Mouse (Mus musculus) MEL (cell line): ENCODE measurements around the gene Rac2.
A peak's percentile ranks its signal among the peaks of the same experiment; 100 is the strongest.

Source experiments
- CTCF ChIP-seq, 3 experiments: IDR thresholded peaks in 2 of 3; conservative IDR thresholded peaks in 1 of 3; 2 replicates each; pipeline ENCODE4 v1.5.1; 2011 to 2012; ENCODE audit warnings: low read length in 3 of 3, low read depth in 2 of 3, mild to moderate bottlenecking in 2 of 3, improper control_type of control experiment in 1 of 3, inconsistent platforms in 1 of 3, mixed read lengths in 1 of 3, moderate library complexity in 1 of 3; ENCODE audit not compliant: control insufficient read depth in 1 of 3, insufficient read depth in 1 of 3, poor library complexity in 1 of 3, severe bottlenecking in 1 of 3
- HCFC1 ChIP-seq: IDR thresholded peaks from 2 replicates; pipeline ENCODE4 v1.6.1; 2012; ENCODE audit warnings: low read depth, mild to moderate bottlenecking, inconsistent platforms, low read length, improper control_type of control experiment, moderate library complexity
- MAFK ChIP-seq: IDR thresholded peaks from 2 replicates; pipeline ENCODE4 v1.6.1; 2011; ENCODE audit warnings: low read depth, mild to moderate bottlenecking, low read length, improper control_type of control experiment, borderline replicate concordance
- MAZ ChIP-seq: IDR thresholded peaks from 2 replicates; pipeline ENCODE4 v1.6.1; 2012; ENCODE audit warnings: low read depth, mild to moderate bottlenecking, inconsistent platforms, low read length, improper control_type of control experiment
- MXI1 ChIP-seq: IDR thresholded peaks from 2 replicates; pipeline ENCODE4 v1.6.1; 2011; ENCODE audit warnings: mild to moderate bottlenecking, low read depth, low read length, improper control_type of control experiment
- NELFE ChIP-seq: IDR thresholded peaks from 2 replicates; pipeline ENCODE4 v1.6.1; 2011; ENCODE audit warnings: low read depth, low read length, improper control_type of control experiment
- POLR2A ChIP-seq, 2 experiments: IDR thresholded peaks; 2 replicates each; pipeline ENCODE4 v1.6.1; 2011 to 2012; ENCODE audit warnings: low read length in 2 of 2, mild to moderate bottlenecking in 2 of 2, control low read depth in 1 of 2, improper control_type of control experiment in 1 of 2, low read depth in 1 of 2, moderate library complexity in 1 of 2; ENCODE audit not compliant: control insufficient read depth in 1 of 2, insufficient read depth in 1 of 2, poor library complexity in 1 of 2
- POLR2AphosphoS2 ChIP-seq: IDR thresholded peaks from 2 replicates; pipeline ENCODE4 v1.6.1; 2011; ENCODE audit warnings: low read length, improper control_type of control experiment
- TBP ChIP-seq: IDR thresholded peaks from 2 replicates; pipeline ENCODE4 v1.8.0; 2011; ENCODE audit warnings: low read depth, low read length, improper control_type of control experiment
- TCF12 ChIP-seq: IDR thresholded peaks from 2 replicates; pipeline ENCODE4 v1.6.1; 2014; ENCODE audit warnings: low read depth, mild to moderate bottlenecking, inconsistent platforms, low read length, improper control_type of control experiment, moderate library complexity
- UBTF ChIP-seq: IDR thresholded peaks from 2 replicates; pipeline ENCODE4 v1.6.1; 2012; ENCODE audit warnings: low read depth, mild to moderate bottlenecking, inconsistent platforms, low read length, improper control_type of control experiment, moderate library complexity, borderline replicate concordance; ENCODE audit not compliant: insufficient read depth
- USF1 ChIP-seq: IDR thresholded peaks from 2 replicates; pipeline ENCODE4 v1.6.1; 2014; ENCODE audit warnings: low read depth, mild to moderate bottlenecking, inconsistent platforms, low read length, improper control_type of control experiment, moderate library complexity

GRCm38 (mm10) chr15:78531901-78532469 lies 40.6 kb downstream of the Rac2 start:
- TF ChIP-seq MAFK = no peak
- TF ChIP-seq CTCF (IDR thresholded peaks at IDR 0.05 in 2 of 3, conservative IDR thresholded peaks at IDR 0.05 in 1 of 3; ENCODE audit: control insufficient read depth in 1 of 3, insufficient read depth in 1 of 3, low read depth in 2 of 3, low read length in 3 of 3, poor library complexity in 1 of 3, severe bottlenecking in 1 of 3) = peak; percentile 87 to 95 (median 92)
- no peak for TF ChIP-seq MXI1
- TF ChIP-seq USF1 = no peak
- no peak for TF ChIP-seq MAZ
- no peak for TF ChIP-seq NELFE
- TF ChIP-seq HCFC1 = no peak
- no peak for TF ChIP-seq UBTF
- no peak for TF ChIP-seq TBP
- TF ChIP-seq TCF12 = no peak
- TF ChIP-seq POLR2A (IDR thresholded peaks at IDR 0.05; ENCODE audit: control insufficient read depth in 1 of 2, insufficient read depth in 1 of 2, low read depth in 1 of 2, low read length in 2 of 2, poor library complexity in 1 of 2) = no peak
- no peak for TF ChIP-seq POLR2AphosphoS2
